Mouse (Mus musculus) neural tube, embryonic 12.5 days (tissue): ENCODE results near the gene Bnip1. TPM values are rescaled to one million over a fixed set of nuclear protein-coding genes. Genes with fewer than 3 reads are reported as not detected.
A peak's percentile ranks its signal among the peaks of the same experiment; 100 is the strongest.

Experiments
- ATAC-seq: fragments of 200-750 bp; cut with Nextera tagmentation; 2 replicates; pipeline ENCODE4 v1.8.0; 2017; ENCODE audit warnings: low read depth, mild to moderate bottlenecking, moderate TSS enrichment, moderate library complexity; ENCODE audit not compliant: low FRiP score
- H3K27ac ChIP-seq: fragments of 300-500 bp; sonication (generic); 2 replicates; pipeline ENCODE4 v1.5.1; 2016
- H3K27me3 ChIP-seq: fragments of 300-500 bp; sonication (generic); replicated peaks from 2 replicates; pipeline ENCODE4 v1.6.1; 2016; ENCODE audit warnings: mild to moderate bottlenecking
- H3K36me3 ChIP-seq: fragments of 300-500 bp; sonication (generic); 2 replicates; pipeline ENCODE4 v1.6.1; 2016; ENCODE audit warnings: mild to moderate bottlenecking
- H3K4me1 ChIP-seq: fragments of 300-500 bp; sonication (generic); 2 replicates; pipeline ENCODE4 v1.6.1; 2016
- H3K4me2 ChIP-seq: fragments of 300-500 bp; sonication (generic); replicated peaks from 2 replicates; pipeline ENCODE4 v1.6.1; 2016; ENCODE audit warnings: mild to moderate bottlenecking
- H3K4me3 ChIP-seq: fragments of 300-500 bp; sonication (generic); 2 replicates; pipeline ENCODE4 v1.5.1; 2016
- H3K9ac ChIP-seq: fragments of 300-500 bp; sonication (generic); 2 replicates; pipeline ENCODE4 v1.6.1; 2016; ENCODE audit warnings: mild to moderate bottlenecking
- H3K9me3 ChIP-seq: fragments of 300-500 bp; sonication (generic); 2 replicates; pipeline ENCODE4 v1.6.1; 2016; ENCODE audit warnings: mild to moderate bottlenecking
- WGBS: fragments of 180-500 bp; shearing (Covaris S2); methylation state at CpG from one replicate; pipeline ENCODE4 v1.1.7; 2016; 5-methylcytosine and 5-hydroxymethylcytosine counted together
- polyA plus RNA-seq: library from polyadenylated mRNA; unstranded; fragments of >200 nt; fragmentation: Nextera tagmentation; extraction: Ambion mirVana; gene quantifications from 2 replicates; pipeline ENCODE4 v1.2.1, GENCODE M21; 2016

Gene Bnip1
- polyA plus RNA-seq = 48.5 and 49.4 TPM in 2 replicates

DNA sequence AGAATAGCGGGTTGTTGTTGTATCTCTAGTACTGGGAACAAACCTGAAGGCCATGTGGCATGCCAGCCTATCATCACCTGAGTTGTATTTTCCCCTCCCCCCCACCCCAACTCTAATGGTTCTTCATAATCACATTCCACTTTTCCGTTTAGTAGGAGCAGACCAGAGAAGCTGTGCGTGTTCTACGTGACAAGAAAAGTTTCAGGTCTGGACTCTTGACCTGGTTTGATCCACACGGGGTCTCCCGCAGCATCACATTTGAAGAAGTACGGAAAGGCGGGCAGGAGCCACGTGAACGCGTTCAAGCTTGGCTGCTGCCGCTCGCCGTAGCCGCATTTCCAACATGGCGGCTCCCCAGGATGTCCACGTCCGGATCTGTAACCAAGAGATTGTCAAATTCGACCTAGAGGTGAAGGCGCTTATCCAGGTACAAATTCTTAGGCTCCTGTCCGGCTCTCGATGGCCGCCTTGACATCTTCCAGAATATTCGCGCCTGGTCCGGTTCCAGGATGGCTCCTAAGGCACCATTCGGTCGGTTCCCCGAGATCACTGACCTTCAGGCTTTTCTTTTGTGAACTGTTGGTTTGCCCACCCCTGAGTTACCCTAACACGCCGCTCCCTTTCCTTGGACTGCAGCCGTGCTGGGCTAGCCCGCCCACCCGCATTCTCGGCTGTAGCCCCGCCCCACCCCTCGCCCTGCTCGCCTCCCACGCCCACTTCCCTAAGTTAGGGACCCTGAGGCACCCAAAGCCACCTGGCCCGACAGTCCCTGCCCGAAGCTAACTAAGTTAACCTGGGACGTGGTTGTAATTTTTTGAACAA is at the start of gene Bnip1:
TSS of gene Bnip1 (plus strand) at position 317 of the 822 bp plus-strand sequence.
- H3K4me2 ChIP-seq = peak within 1 kb of the TSS; percentile 77
- WGBS = under 1% methylated on average over 42 of the region's 42 CpGs

DNA sequence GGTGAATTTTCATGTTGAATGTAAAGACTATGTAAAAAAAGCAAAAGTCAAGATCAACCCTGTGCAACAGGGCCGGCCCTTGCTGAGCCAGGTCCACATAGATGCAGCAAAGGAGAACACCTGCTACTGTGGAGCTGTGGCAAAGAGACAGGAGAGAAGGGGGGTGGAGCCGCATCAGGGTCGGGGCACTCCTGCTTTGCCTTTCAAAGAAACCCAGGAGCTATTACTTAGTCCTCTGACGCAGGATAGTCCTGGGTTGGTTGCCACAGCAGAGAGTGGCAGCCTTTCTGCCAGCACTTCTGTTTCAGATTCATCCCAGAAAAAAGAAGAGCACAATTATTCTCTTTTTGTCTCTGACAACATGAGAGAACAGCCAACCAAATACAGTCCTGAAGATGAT is 38.3 kb upstream of the Bnip1 start:
- no peak overlapping the region for H3K9ac ChIP-seq
- H3K27ac ChIP-seq = no peak overlapping the region
- no peaks in the 10 kb centered on the region for H3K27me3 ChIP-seq
- no peaks in the 10 kb centered on the region for H3K4me1 ChIP-seq
- H3K4me2 ChIP-seq = no peak overlapping the region
- ATAC-seq = no peak
- 46% methylated on average over 4 of the region's 4 CpGs for WGBS
- H3K36me3 ChIP-seq = no peaks in the 10 kb centered on the region
- no peaks in the 10 kb centered on the region for H3K9me3 ChIP-seq
- no peak overlapping the region for H3K4me3 ChIP-seq

More for the DNA sequence above, at the start of gene Bnip1:
- H3K27me3 ChIP-seq = no peaks in the 10 kb centered on the region
- H3K27ac ChIP-seq = 0 out of 2 replicates have a peak within 1 kb of the TSS, but pooled peaks have one; percentile 15
- no peaks in the 10 kb centered on the region for H3K9me3 ChIP-seq
- H3K4me1 ChIP-seq = peaks cover 10% of the 10 kb centered on the region
- H3K36me3 ChIP-seq = peaks cover 23% of the 10 kb centered on the region
- peak within 1 kb of the TSS; percentile 76 for H3K9ac ChIP-seq
- peak; percentile 56; the same call in 1 of the 2 replicates for ATAC-seq
- peak within 1 kb of the TSS; percentile 75 for H3K4me3 ChIP-seq

DNA sequence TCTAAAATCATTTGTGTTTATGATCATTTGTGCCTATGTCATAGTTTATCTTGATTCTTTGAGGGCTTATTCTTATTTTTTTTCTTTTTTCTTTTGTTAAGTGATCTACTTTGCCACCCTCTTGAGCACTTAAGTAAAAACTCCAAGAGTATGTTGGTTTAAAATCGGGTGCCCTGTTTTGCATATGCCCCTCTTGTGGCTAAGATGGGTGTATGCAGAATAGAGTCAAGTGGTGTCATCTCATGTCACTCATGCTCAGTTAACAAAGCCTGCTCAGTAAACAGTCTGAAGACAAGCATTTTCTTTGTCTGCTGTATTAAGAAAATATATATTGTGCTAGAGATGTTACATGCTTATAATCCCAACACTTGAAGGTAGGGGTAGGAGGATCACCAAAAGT is 37.6 kb upstream of the Bnip1 start:
- Histone ChIP-seq H3K9me3 (no peaks in the 10 kb centered on the region), H3K4me2 (no peak overlapping the region), H3K27ac (no peak overlapping the region), H3K4me1 (no peaks in the 10 kb centered on the region), H3K36me3 (no peaks in the 10 kb centered on the region), H3K27me3 (no peaks in the 10 kb centered on the region), H3K9ac (no peak overlapping the region), H3K4me3 (no peak overlapping the region)
- 63% methylated on average over 1 of the region's 1 CpGs for WGBS
- no peak for ATAC-seq

DNA sequence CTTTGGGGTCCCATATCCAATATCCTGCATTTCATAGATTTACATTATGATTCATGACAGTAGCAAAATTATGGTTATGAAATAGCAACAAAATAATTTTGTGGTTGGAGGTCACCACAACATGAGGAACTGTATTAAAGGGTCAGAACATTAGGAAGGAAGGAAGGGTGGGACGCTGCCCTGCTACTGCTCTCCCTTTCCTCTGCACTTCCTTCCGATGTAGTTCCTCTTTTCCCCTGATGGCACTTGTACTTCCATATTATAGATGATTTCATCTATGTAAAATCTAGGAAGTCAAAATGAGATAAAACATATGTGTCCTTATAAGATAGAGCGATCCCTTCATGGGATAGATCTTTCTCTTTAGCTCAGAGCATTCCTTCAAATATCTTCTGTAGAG is 30.9 kb upstream of the Bnip1 start:
- Histone ChIP-seq H3K9ac (no peak overlapping the region), H3K27me3 (no peaks in the 10 kb centered on the region), H3K4me3 (no peak overlapping the region), H3K9me3 (no peaks in the 10 kb centered on the region), H3K27ac (no peak overlapping the region), H3K36me3 (no peaks in the 10 kb centered on the region), H3K4me1 (no peaks in the 10 kb centered on the region), H3K4me2 (no peak overlapping the region)
- ATAC-seq = no peak
- 84% methylated on average over 3 of the region's 3 CpGs for WGBS

DNA sequence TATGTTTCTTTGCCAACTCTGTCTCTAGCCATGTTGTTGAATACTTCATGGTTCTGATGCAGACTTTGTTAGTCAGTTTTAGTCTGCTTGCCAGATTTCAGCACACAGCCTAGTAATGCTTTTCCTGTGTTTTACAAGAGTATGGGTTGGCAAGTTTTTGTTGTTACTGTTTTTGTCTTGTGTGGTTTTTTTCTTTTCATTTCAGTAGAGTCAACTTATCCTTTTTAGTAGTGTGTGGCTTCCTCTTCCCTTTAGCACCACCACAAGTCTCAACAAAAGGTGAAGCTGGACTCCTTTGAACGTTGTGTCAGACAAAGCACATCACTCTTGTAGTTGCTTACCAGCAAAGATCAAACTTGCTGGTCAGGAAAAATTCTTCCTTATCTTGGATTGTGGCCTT is 28.6 kb upstream of the Bnip1 start:
- H3K4me3 ChIP-seq = no peak overlapping the region
- WGBS = 78% methylated on average over 1 of the region's 1 CpGs
- no peak for ATAC-seq
- H3K9me3 ChIP-seq = no peaks in the 10 kb centered on the region
- H3K9ac ChIP-seq = no peak overlapping the region
- no peaks in the 10 kb centered on the region for H3K4me1 ChIP-seq
- no peak overlapping the region for H3K4me2 ChIP-seq
- H3K36me3 ChIP-seq = no peaks in the 10 kb centered on the region
- no peak overlapping the region for H3K27ac ChIP-seq
- H3K27me3 ChIP-seq = no peaks in the 10 kb centered on the region

DNA sequence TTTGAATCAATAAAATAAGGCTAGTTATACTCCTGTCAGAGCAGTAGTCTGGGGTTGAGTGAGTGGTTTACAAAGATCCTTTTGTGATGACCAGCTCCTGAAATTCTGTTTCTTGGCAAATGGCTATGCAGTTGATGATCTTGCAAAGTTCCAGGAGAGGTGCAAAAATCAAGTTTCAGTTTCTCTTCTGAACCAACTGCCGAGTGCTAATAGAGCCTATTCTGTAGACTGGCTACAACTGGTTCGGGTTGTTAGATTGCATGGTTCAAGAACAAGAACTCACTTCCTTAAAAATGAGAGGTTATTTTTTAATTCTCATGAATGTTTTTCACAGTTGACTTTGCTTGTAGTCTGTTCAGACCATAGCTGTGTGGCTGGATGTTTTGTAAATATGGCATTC is 27.4 kb upstream of the Bnip1 start:
- no peaks in the 10 kb centered on the region for H3K9me3 ChIP-seq
- no peaks in the 10 kb centered on the region for H3K27me3 ChIP-seq
- H3K4me2 ChIP-seq = no peak overlapping the region
- H3K4me3 ChIP-seq = no peak overlapping the region
- H3K36me3 ChIP-seq = no peaks in the 10 kb centered on the region
- no peak overlapping the region for H3K9ac ChIP-seq
- WGBS = 88% methylated on average over 2 of the region's 2 CpGs
- no peaks in the 10 kb centered on the region for H3K4me1 ChIP-seq
- ATAC-seq = no peak
- H3K27ac ChIP-seq = no peak overlapping the region

DNA sequence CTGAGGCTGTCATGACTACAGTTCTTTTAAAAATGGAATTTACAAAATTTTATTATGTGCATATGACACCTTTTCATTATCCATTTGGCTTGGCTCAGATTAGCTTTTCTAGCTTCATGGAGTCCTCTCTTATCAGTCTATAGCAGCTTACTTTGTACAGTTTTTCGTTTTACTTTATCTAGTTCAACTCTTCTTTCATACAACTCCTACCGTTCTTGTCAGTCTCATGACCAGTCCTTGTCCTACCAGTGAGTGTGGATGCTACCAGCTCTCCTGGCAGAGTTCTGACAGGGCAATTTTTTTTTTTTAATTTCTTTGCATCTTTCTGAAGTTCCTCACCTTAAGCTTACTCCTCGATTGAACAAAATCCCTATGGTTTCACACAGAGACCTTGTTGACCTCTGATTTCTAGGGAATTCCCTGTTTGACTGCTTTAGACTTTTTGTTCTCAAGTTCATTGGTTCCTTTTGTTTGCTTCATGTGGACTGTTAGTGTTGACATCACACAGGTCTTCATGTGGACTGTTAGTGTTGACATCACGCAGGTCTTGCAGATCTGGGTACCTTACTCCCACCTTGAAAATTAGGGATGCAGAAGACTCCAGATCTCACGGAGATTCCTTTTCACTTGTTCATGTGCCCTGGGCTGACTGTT is 13.6 kb upstream of the Bnip1 start:
- Histone ChIP-seq H3K4me3 (no peak overlapping the region), H3K36me3 (peaks cover 13% of the 10 kb centered on the region), H3K4me2 (no peak overlapping the region), H3K27me3 (no peaks in the 10 kb centered on the region), H3K4me1 (no peaks in the 10 kb centered on the region), H3K9me3 (no peaks in the 10 kb centered on the region), H3K9ac (no peak overlapping the region), H3K27ac (no peak overlapping the region)
- no peak for ATAC-seq
- WGBS = 88% methylated on average over 5 of the region's 5 CpGs

DNA sequence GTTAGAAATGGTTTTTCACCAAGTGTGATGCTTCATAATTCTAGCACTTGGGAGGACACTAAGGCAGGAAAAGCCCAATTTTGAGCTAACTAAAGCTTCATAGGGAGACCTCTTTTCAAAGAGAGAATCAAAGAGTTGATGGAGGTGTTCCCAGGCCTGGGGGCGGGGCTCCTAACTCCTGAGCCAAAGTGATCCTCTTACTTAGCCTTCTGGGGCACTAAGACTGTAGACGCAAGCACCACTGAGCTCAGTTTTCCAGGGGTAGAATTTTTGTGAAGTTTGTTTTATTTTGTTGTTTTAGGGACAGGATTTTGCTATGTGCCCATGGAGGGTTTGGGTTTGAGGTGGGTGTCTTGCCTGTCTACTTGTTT is 13.1 kb upstream of the Bnip1 start:
- no peaks in the 10 kb centered on the region for H3K9me3 ChIP-seq
- peaks cover 13% of the 10 kb centered on the region for H3K36me3 ChIP-seq
- no peak for ATAC-seq
- H3K4me1 ChIP-seq = no peaks in the 10 kb centered on the region
- H3K9ac ChIP-seq = no peak overlapping the region
- H3K4me2 ChIP-seq = no peak overlapping the region
- WGBS = 76% methylated on average over 2 of the region's 2 CpGs
- no peaks in the 10 kb centered on the region for H3K27me3 ChIP-seq
- no peak overlapping the region for H3K27ac ChIP-seq
- no peak overlapping the region for H3K4me3 ChIP-seq

DNA sequence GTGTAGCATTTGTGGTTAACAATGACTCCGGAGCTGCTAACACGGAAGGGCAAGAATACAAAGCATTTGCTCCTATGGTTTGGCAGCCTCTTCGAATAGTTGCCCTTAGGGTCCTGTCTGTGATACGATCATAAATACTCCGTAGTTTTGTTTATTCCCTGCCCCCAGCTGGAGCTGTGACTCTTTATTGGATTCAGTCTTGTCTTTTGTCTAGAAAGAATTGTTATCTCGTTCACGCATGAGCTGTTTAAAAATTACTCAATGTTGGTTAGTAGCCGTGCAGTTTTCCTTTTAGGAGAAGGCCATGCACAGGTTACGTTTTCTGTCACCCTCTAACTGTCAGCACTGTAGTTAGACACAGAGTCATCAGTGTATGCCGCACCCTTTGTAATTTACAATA is 4.7 kb upstream of the Bnip1 start:
- peaks cover 11% of the 10 kb centered on the region for H3K4me1 ChIP-seq
- H3K9ac ChIP-seq = no peak overlapping the region
- ATAC-seq = peak; percentile 66
- peak overlapping the region; percentile 28 for H3K4me2 ChIP-seq
- H3K4me3 ChIP-seq = no peak overlapping the region
- H3K36me3 ChIP-seq = no peaks in the 10 kb centered on the region
- no peak overlapping the region for H3K27ac ChIP-seq
- WGBS = 31% methylated on average over 10 of the region's 10 CpGs
- H3K9me3 ChIP-seq = no peaks in the 10 kb centered on the region
- no peaks in the 10 kb centered on the region for H3K27me3 ChIP-seq

DNA sequence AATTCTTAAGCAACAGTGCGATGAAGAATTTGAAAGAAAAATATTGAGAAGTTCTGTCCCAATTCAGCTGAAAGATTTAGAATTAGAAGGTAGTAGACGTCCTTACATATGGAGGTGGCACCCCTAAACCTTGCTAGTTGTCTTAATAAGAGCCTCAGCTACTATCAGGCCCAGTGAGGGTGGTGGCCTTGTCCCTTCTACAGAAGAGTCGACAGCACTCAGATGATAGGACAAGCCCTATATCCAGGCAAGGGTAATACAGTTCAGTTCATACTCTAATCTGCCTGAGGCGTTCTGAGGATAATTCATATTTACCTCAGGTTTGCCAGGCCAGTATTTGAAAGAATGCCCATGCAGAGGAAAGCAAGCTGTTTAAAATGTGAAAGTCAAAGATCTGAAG is 2.9 kb upstream of the Bnip1 start:
- Histone ChIP-seq H3K4me2 (no peak overlapping the region), H3K9me3 (no peaks in the 10 kb centered on the region), H3K27ac (no peak overlapping the region), H3K9ac (no peak overlapping the region), H3K4me1 (peaks cover 15% of the 10 kb centered on the region), H3K4me3 (no peak overlapping the region), H3K36me3 (no peaks in the 10 kb centered on the region), H3K27me3 (no peaks in the 10 kb centered on the region)
- WGBS = 90% methylated on average over 4 of the region's 4 CpGs
- ATAC-seq = no peak

DNA sequence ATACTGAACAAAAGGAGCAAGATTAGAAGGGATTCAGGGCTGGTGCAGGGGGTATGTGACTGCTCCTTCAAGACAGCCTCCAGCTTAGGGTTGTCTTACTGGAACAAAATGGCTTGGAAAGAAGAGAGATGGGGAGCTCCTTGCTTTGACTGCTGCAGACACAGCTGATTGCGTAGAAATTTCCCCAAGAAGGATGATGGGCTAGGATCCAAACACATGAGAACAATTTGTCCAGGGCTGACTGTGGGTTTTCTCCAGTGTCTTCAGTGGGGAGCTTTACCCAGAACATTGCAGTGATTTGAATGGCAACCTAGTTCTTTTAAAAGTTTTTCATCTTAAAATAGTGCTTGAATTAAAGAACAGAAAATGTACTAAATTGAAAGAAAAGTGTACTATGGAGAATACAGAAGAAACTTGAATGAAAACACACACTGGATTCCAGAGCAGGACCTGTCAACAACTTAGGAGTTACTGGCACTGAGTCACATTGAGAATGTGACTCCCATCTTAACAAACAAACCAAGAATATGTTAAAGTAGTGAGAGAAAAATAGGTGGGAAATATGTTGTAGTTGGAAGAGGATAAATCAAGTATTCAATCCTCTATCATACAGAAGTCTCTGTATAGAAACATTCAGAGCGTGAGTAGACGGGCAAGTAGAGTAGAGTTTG is 2.3 kb upstream of the Bnip1 start:
- H3K36me3 ChIP-seq = peaks cover 3% of the 10 kb centered on the region
- WGBS = 94% methylated on average over 3 of the region's 3 CpGs
- H3K27me3 ChIP-seq = no peaks in the 10 kb centered on the region
- peaks cover 15% of the 10 kb centered on the region for H3K4me1 ChIP-seq
- no peak for ATAC-seq
- H3K27ac ChIP-seq = no peak overlapping the region
- no peak overlapping the region for H3K4me2 ChIP-seq
- H3K9me3 ChIP-seq = no peaks in the 10 kb centered on the region
- H3K9ac ChIP-seq = no peak overlapping the region
- no peak overlapping the region for H3K4me3 ChIP-seq

DNA sequence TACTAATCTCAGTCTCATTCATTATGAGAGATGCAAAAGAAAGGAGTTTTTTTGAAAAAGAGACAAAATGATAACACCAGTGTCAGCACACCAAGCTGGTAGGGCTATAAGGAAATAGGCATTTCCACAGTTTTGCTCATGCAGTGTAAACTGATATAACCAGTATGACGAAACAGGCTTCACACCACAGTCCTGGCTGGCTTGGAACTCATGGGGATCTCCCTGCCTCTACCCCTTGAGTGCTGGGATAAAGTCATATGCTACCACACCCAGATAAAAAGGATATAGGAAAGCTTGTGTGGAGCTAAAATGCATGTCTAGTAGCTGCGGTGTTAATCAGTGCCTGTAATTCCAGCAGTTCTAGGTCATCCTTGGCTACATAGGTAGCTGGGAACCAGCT is 1.4 kb upstream of the Bnip1 start:
- Histone ChIP-seq H3K4me1 (peaks cover 15% of the 10 kb centered on the region), H3K36me3 (peaks cover 12% of the 10 kb centered on the region), H3K27ac (no peak overlapping the region), H3K4me2 (no peak overlapping the region), H3K27me3 (no peaks in the 10 kb centered on the region), H3K4me3 (no peak overlapping the region), H3K9ac (no peak overlapping the region), H3K9me3 (no peaks in the 10 kb centered on the region)
- WGBS = 92% methylated on average over 2 of the region's 2 CpGs
- ATAC-seq = no peak
